Mouse (Mus musculus): Measurements from ENCODE around the gene Akr1d1. TPM values are rescaled to one million over a fixed set of nuclear protein-coding genes. Genes with fewer than 3 reads are reported as not detected.

Akr1d1 gene
- polyA plus RNA-seq, 1 experiment, result not detected

- Histone ChIP-seq H3K4me1 (ENCODE audit: control insufficient read depth, insufficient read depth, insufficient read length, low read length) (no peaks in the 10 kb centered on the region), H3K36me3 (ENCODE audit: control insufficient read depth, insufficient read depth, low read length) (no peaks in the 10 kb centered on the region), H3K27ac (ENCODE audit: insufficient read depth, low read depth, low read length) (no peak overlapping the region), H3K4me3 (ENCODE audit: low read depth, low read length) (no peak overlapping the region), H3K27me3 (ENCODE audit: control insufficient read depth, insufficient read depth, low read length) (no peaks in the 10 kb centered on the region)
- TF ChIP-seq CTCF (IDR thresholded peaks at IDR 0.05; ENCODE audit: extremely low read depth, insufficient read length, insufficient replicate concordance, low read depth, low read length), result no peak
- no peak for TF ChIP-seq POLR2A (IDR thresholded peaks at IDR 0.05; ENCODE audit: low read depth, low read length)
- 69% methylated on average over 3 of the region's 3 CpGs for WGBS
Measured at GRCm38 (mm10) chr6:37553926-37554325, 24.0 kb downstream of the Akr1d1 start.

- TF ChIP-seq POLR2A (IDR thresholded peaks at IDR 0.05; ENCODE audit: low read depth, low read length) (no peak), CTCF (IDR thresholded peaks at IDR 0.05; ENCODE audit: extremely low read depth, insufficient read length, insufficient replicate concordance, low read depth, low read length) (no peak)
- no peak overlapping the region for H3K4me3 ChIP-seq (ENCODE audit: low read depth, low read length)
- no peak overlapping the region for H3K27ac ChIP-seq (ENCODE audit: insufficient read depth, low read depth, low read length)
- WGBS, result 97% methylated on average over 1 of the region's 1 CpGs
- no peaks in the 10 kb centered on the region for H3K36me3 ChIP-seq (ENCODE audit: control insufficient read depth, insufficient read depth, low read length)
- H3K4me1 ChIP-seq (ENCODE audit: control insufficient read depth, insufficient read depth, insufficient read length, low read length), result no peaks in the 10 kb centered on the region
- no peaks in the 10 kb centered on the region for H3K27me3 ChIP-seq (ENCODE audit: control insufficient read depth, insufficient read depth, low read length)
Measured at GRCm38 (mm10) chr6:37554327-37554726, 24.4 kb downstream of the Akr1d1 start.

- Histone ChIP-seq H3K4me1 (ENCODE audit: control insufficient read depth, insufficient read depth, insufficient read length, low read length) (no peaks in the 10 kb centered on the region), H3K27ac (ENCODE audit: insufficient read depth, low read depth, low read length) (no peak overlapping the region), H3K27me3 (ENCODE audit: control insufficient read depth, insufficient read depth, low read length) (no peaks in the 10 kb centered on the region), H3K4me3 (ENCODE audit: low read depth, low read length) (no peak overlapping the region), H3K36me3 (ENCODE audit: control insufficient read depth, insufficient read depth, low read length) (no peaks in the 10 kb centered on the region)
- no peak for TF ChIP-seq POLR2A (IDR thresholded peaks at IDR 0.05; ENCODE audit: low read depth, low read length)
- TF ChIP-seq CTCF (IDR thresholded peaks at IDR 0.05; ENCODE audit: extremely low read depth, insufficient read length, insufficient replicate concordance, low read depth, low read length), result no peak
- 76% methylated on average over 3 of the region's 3 CpGs for WGBS
Measured at GRCm38 (mm10) chr6:37563861-37564260, 33.9 kb downstream of the Akr1d1 start.

GRCm38 (mm10) chr6:37567363-37567762, 37.4 kb downstream of the Akr1d1 start:
- Histone ChIP-seq H3K4me1 (ENCODE audit: control insufficient read depth, insufficient read depth, insufficient read length, low read length) (peaks cover 3% of the 10 kb centered on the region; the same call in 1 of the 2 replicates), H3K4me3 (ENCODE audit: low read depth, low read length) (no peak overlapping the region), H3K27ac (ENCODE audit: insufficient read depth, low read depth, low read length) (no peak overlapping the region), H3K36me3 (ENCODE audit: control insufficient read depth, insufficient read depth, low read length) (no peaks in the 10 kb centered on the region), H3K27me3 (ENCODE audit: control insufficient read depth, insufficient read depth, low read length) (no peaks in the 10 kb centered on the region)
- TF ChIP-seq CTCF (IDR thresholded peaks at IDR 0.05; ENCODE audit: extremely low read depth, insufficient read length, insufficient replicate concordance, low read depth, low read length) (no peak), POLR2A (IDR thresholded peaks at IDR 0.05; ENCODE audit: low read depth, low read length) (no peak)
- WGBS, result 92% methylated on average over 1 of the region's 1 CpGs

- no peak overlapping the region for H3K27ac ChIP-seq (ENCODE audit: insufficient read depth, low read depth, low read length)
- WGBS, result 63% methylated on average over 1 of the region's 1 CpGs
- no peaks in the 10 kb centered on the region for H3K36me3 ChIP-seq (ENCODE audit: control insufficient read depth, insufficient read depth, low read length)
- H3K4me3 ChIP-seq (ENCODE audit: low read depth, low read length), result no peak overlapping the region
- H3K27me3 ChIP-seq (ENCODE audit: control insufficient read depth, insufficient read depth, low read length), result no peaks in the 10 kb centered on the region
- H3K4me1 ChIP-seq (ENCODE audit: control insufficient read depth, insufficient read depth, insufficient read length, low read length), result peaks cover 7% of the 10 kb centered on the region; the same call in 1 of the 2 replicates
- no peak for TF ChIP-seq POLR2A (IDR thresholded peaks at IDR 0.05; ENCODE audit: low read depth, low read length)
- no peak for TF ChIP-seq CTCF (IDR thresholded peaks at IDR 0.05; ENCODE audit: extremely low read depth, insufficient read length, insufficient replicate concordance, low read depth, low read length)
Measured at GRCm38 (mm10) chr6:37571939-37572338, 42.0 kb downstream of the Akr1d1 start.

- 19% methylated on average over 2 of the region's 2 CpGs for WGBS
- peaks cover 7% of the 10 kb centered on the region; the same call in 1 of the 2 replicates for H3K4me1 ChIP-seq (ENCODE audit: control insufficient read depth, insufficient read depth, insufficient read length, low read length)
- no peak overlapping the region for H3K4me3 ChIP-seq (ENCODE audit: low read depth, low read length)
- H3K27ac ChIP-seq (ENCODE audit: insufficient read depth, low read depth, low read length), result no peak overlapping the region
- no peaks in the 10 kb centered on the region for H3K27me3 ChIP-seq (ENCODE audit: control insufficient read depth, insufficient read depth, low read length)
- H3K36me3 ChIP-seq (ENCODE audit: control insufficient read depth, insufficient read depth, low read length), result no peaks in the 10 kb centered on the region
- TF ChIP-seq POLR2A (IDR thresholded peaks at IDR 0.05; ENCODE audit: low read depth, low read length), result no peak
- no peak for TF ChIP-seq CTCF (IDR thresholded peaks at IDR 0.05; ENCODE audit: extremely low read depth, insufficient read length, insufficient replicate concordance, low read depth, low read length)
Measured at GRCm38 (mm10) chr6:37572935-37573334, 43.0 kb downstream of the Akr1d1 start.

- Histone ChIP-seq H3K36me3 (ENCODE audit: control insufficient read depth, insufficient read depth, low read length) (no peaks in the 10 kb centered on the region), H3K4me3 (ENCODE audit: low read depth, low read length) (no peak overlapping the region), H3K27ac (ENCODE audit: insufficient read depth, low read depth, low read length) (no peak overlapping the region), H3K4me1 (ENCODE audit: control insufficient read depth, insufficient read depth, insufficient read length, low read length) (peaks cover 7% of the 10 kb centered on the region; the same call in 1 of the 2 replicates), H3K27me3 (ENCODE audit: control insufficient read depth, insufficient read depth, low read length) (no peaks in the 10 kb centered on the region)
- no peak for TF ChIP-seq CTCF (IDR thresholded peaks at IDR 0.05; ENCODE audit: extremely low read depth, insufficient read length, insufficient replicate concordance, low read depth, low read length)
- TF ChIP-seq POLR2A (IDR thresholded peaks at IDR 0.05; ENCODE audit: low read depth, low read length), result no peak
- 68% methylated on average over 5 of the region's 5 CpGs for WGBS
Measured at GRCm38 (mm10) chr6:37580476-37580875, 50.5 kb downstream of the Akr1d1 start.

Measured in small intestine, adult 2 months (tissue).